Mouse (Mus musculus) kidney, embryonic 14.5 days (tissue): ENCODE measurements around the gene Kif5a. TPM values are rescaled to one million over a fixed set of nuclear protein-coding genes. Genes with fewer than 3 reads are reported as not detected.

Experiments used
- ATAC-seq: fragments of 200-750 bp; cut with Nextera tagmentation; 2 replicates; pipeline ENCODE4 v1.8.0; 2017; ENCODE audit warnings: moderate number of reproducible peaks, mild to moderate bottlenecking, moderate TSS enrichment, moderate library complexity; ENCODE audit not compliant: low FRiP score, low TSS enrichment
- H3K27ac ChIP-seq: fragments of 300-500 bp; sonication (generic); 2 replicates; pipeline ENCODE4 v1.5.1; 2014; ENCODE audit warnings: low read depth, mild to moderate bottlenecking, low read length, moderate library complexity, mixed read lengths
- H3K27me3 ChIP-seq: fragments of 300-500 bp; sonication (generic); 2 replicates; pipeline ENCODE4 v1.6.1; 2014; ENCODE audit warnings: mild to moderate bottlenecking, low read length; ENCODE audit not compliant: control insufficient read depth, insufficient read depth
- H3K36me3 ChIP-seq: fragments of 300-500 bp; sonication (generic); 2 replicates; pipeline ENCODE4 v1.6.1; 2014; ENCODE audit warnings: low read length, mixed read lengths; ENCODE audit not compliant: control insufficient read depth, insufficient read depth
- H3K4me1 ChIP-seq: fragments of 300-500 bp; sonication (generic); 2 replicates; pipeline ENCODE4 v1.6.1; 2014; ENCODE audit warnings: low read length, mixed read lengths; ENCODE audit not compliant: control insufficient read depth, insufficient read depth
- H3K4me2 ChIP-seq: fragments of 300-500 bp; sonication (generic); replicated peaks from 2 replicates; pipeline ENCODE4 v1.6.1; 2014; ENCODE audit warnings: low read depth, mild to moderate bottlenecking, low read length
- H3K4me3 ChIP-seq: fragments of 300-500 bp; sonication (generic); 2 replicates; pipeline ENCODE4 v1.5.1; 2014; ENCODE audit warnings: mild to moderate bottlenecking, low read length
- H3K9ac ChIP-seq: fragments of 300-500 bp; sonication (generic); 2 replicates; pipeline ENCODE4 v1.6.1; 2014; ENCODE audit warnings: low read depth, mild to moderate bottlenecking, low read length, moderate library complexity
- H3K9me3 ChIP-seq: fragments of 300-500 bp; sonication (generic); 2 replicates; pipeline ENCODE4 v1.6.1; 2016; ENCODE audit warnings: low read length; ENCODE audit not compliant: control insufficient read depth
- WGBS: fragments of 180-500 bp; shearing (Covaris S2); extraction: QIAGEN DNeasy Blood & Tissue Kit; methylation state at CpG from one replicate; pipeline ENCODE4 v1.1.7; 2014; 5-methylcytosine and 5-hydroxymethylcytosine counted together
- polyA plus RNA-seq: library from polyadenylated mRNA; unstranded; fragments of >200 nt; fragmentation: Nextera tagmentation; extraction: Ambion mirVana; gene quantifications from 2 replicates; pipeline ENCODE4 v1.2.1, GENCODE M21; 2014

Kif5a gene
- polyA plus RNA-seq, 1 experiment from 2014 or later, result 0.37 TPM

GRCm38 (mm10) chr10:127217177-127217576 is 46.0 kb downstream of the Kif5a start:
- H3K9ac ChIP-seq, result no peak overlapping the region
- H3K4me1 ChIP-seq, result no peaks in the 10 kb centered on the region
- no peak overlapping the region for H3K27ac ChIP-seq
- ATAC-seq, result no peak
- H3K9me3 ChIP-seq, result no peaks in the 10 kb centered on the region
- no peak overlapping the region for H3K4me3 ChIP-seq
- H3K4me2 ChIP-seq, result no peak overlapping the region
- no peaks in the 10 kb centered on the region for H3K27me3 ChIP-seq
- no peaks in the 10 kb centered on the region for H3K36me3 ChIP-seq

- Histone ChIP-seq H3K4me1 (no peaks in the 10 kb centered on the region), H3K4me2 (no peak overlapping the region), H3K4me3 (no peak overlapping the region), H3K36me3 (no peaks in the 10 kb centered on the region), H3K27me3 (no peaks in the 10 kb centered on the region), H3K9me3 (no peaks in the 10 kb centered on the region), H3K9ac (no peak overlapping the region), H3K27ac (no peak overlapping the region)
- no peak for ATAC-seq
- WGBS, result 93% methylated on average over 11 of the region's 11 CpGs
These were observed 46.7 kb downstream of the Kif5a start for GRCm38 (mm10) chr10:127216456-127216855.

GRCm38 (mm10) chr10:127214422-127214803 is 48.7 kb downstream of the Kif5a start:
- no peak overlapping the region for H3K4me2 ChIP-seq
- H3K4me3 ChIP-seq, result no peak overlapping the region
- WGBS, result 47% methylated on average over 1 of the region's 1 CpGs

GRCm38 (mm10) chr10:127213704-127214421 is 49.3 kb downstream of the Kif5a start:
- no peak overlapping the region for H3K4me2 ChIP-seq
- ATAC-seq, result no peak
- no peak overlapping the region for H3K27ac ChIP-seq
- H3K9ac ChIP-seq, result no peak overlapping the region
- H3K36me3 ChIP-seq, result peaks cover 2% of the 10 kb centered on the region
- H3K4me1 ChIP-seq, result 0 out of 2 replicates have a peak, but pooled peaks cover 6% of the 10 kb centered on the region
- H3K9me3 ChIP-seq, result no peaks in the 10 kb centered on the region
- H3K4me3 ChIP-seq, result no peak overlapping the region
- no peaks in the 10 kb centered on the region for H3K27me3 ChIP-seq
- 77% methylated on average over 13 of the region's 13 CpGs for WGBS

More at GRCm38 (mm10) chr10:127214422-127214803, 48.7 kb downstream of the Kif5a start:
- no peaks in the 10 kb centered on the region for H3K9me3 ChIP-seq
- no peak overlapping the region for H3K9ac ChIP-seq
- no peaks in the 10 kb centered on the region for H3K36me3 ChIP-seq
- no peak overlapping the region for H3K27ac ChIP-seq
- H3K4me1 ChIP-seq, result 0 out of 2 replicates have a peak, but pooled peaks cover 6% of the 10 kb centered on the region
- no peaks in the 10 kb centered on the region for H3K27me3 ChIP-seq
- ATAC-seq, result no peak

- 82% methylated on average over 8 of the region's 8 CpGs for WGBS
- no peak overlapping the region for H3K9ac ChIP-seq
- no peaks in the 10 kb centered on the region for H3K27me3 ChIP-seq
- no peak overlapping the region for H3K4me2 ChIP-seq
- 0 out of 2 replicates have a peak, but pooled peaks cover 6% of the 10 kb centered on the region for H3K4me1 ChIP-seq
- no peak overlapping the region for H3K27ac ChIP-seq
- peaks cover 8% of the 10 kb centered on the region for H3K36me3 ChIP-seq
- ATAC-seq, result no peak
- H3K4me3 ChIP-seq, result no peak overlapping the region
- no peaks in the 10 kb centered on the region for H3K9me3 ChIP-seq
These were observed 49.9 kb downstream of the Kif5a start for GRCm38 (mm10) chr10:127213272-127213671.

GRCm38 (mm10) chr10:127211414-127211854 is 51.7 kb downstream of the Kif5a start, which contains the start of gene Pip4k2c:
Gene Pip4k2c, minus strand, starts transcription at chr10:127211585.
- H3K9ac ChIP-seq, result peak within 1 kb of the TSS; percentile 75
- H3K4me2 ChIP-seq, result peak within 1 kb of the TSS; percentile 57
- 0 out of 2 replicates have a peak, but pooled peaks cover 6% of the 10 kb centered on the region for H3K4me1 ChIP-seq
- WGBS, result 0% methylated on average over 35 of the region's 47 CpGs
- H3K27me3 ChIP-seq, result no peaks in the 10 kb centered on the region
- ATAC-seq, result peak; percentile 95
- H3K27ac ChIP-seq, result peak within 1 kb of the TSS; percentile 83
- H3K9me3 ChIP-seq, result no peaks in the 10 kb centered on the region
- peaks cover 19% of the 10 kb centered on the region for H3K36me3 ChIP-seq
- peak within 1 kb of the TSS; percentile 74 for H3K4me3 ChIP-seq

GRCm38 (mm10) chr10:127210961-127211405 is 52.2 kb downstream of the Kif5a start:
- Histone ChIP-seq H3K4me3 (peak overlapping the region; percentile 74), H3K9me3 (no peaks in the 10 kb centered on the region), H3K36me3 (peaks cover 19% of the 10 kb centered on the region), H3K4me1 (0 out of 2 replicates have a peak, but pooled peaks cover 6% of the 10 kb centered on the region), H3K9ac (peak overlapping the region; percentile 75), H3K27ac (peak overlapping the region; percentile 83), H3K4me2 (peak overlapping the region; percentile 57), H3K27me3 (no peaks in the 10 kb centered on the region)
- peak; percentile 90 for ATAC-seq
- WGBS, result under 1% methylated on average over 25 of the region's 25 CpGs

- WGBS, result 82% methylated on average over 13 of the region's 13 CpGs
- Histone ChIP-seq H3K9ac (no peak overlapping the region), H3K36me3 (peaks cover 28% of the 10 kb centered on the region), H3K4me2 (peak overlapping the region; percentile 57), H3K4me1 (0 out of 2 replicates have a peak, but pooled peaks cover 6% of the 10 kb centered on the region), H3K9me3 (no peaks in the 10 kb centered on the region), H3K27me3 (no peaks in the 10 kb centered on the region), H3K27ac (no peak overlapping the region), H3K4me3 (peak overlapping the region; percentile 74)
- no peak for ATAC-seq
These were observed 53.1 kb downstream of the Kif5a start for GRCm38 (mm10) chr10:127209928-127210570.

- no peak overlapping the region for H3K9ac ChIP-seq
- 87% methylated on average over 4 of the region's 4 CpGs for WGBS
- no peak for ATAC-seq
- peaks cover 35% of the 10 kb centered on the region for H3K36me3 ChIP-seq
- H3K4me2 ChIP-seq, result no peak overlapping the region
- H3K27me3 ChIP-seq, result no peaks in the 10 kb centered on the region
- no peaks in the 10 kb centered on the region for H3K9me3 ChIP-seq
- H3K27ac ChIP-seq, result no peak overlapping the region
- H3K4me3 ChIP-seq, result no peak overlapping the region
- 0 out of 2 replicates have a peak, but pooled peaks cover 6% of the 10 kb centered on the region for H3K4me1 ChIP-seq
These were observed 54.2 kb downstream of the Kif5a start for GRCm38 (mm10) chr10:127208921-127209320.
